Mouse (Mus musculus): ENCODE measurements around the gene Copz1.

The Copz1 gene

GRCm38 (mm10) chr15:103345789-103346188, 73.3 kb downstream of the Copz1 start:
- peaks cover 6% of the 10 kb centered on the region; the same call in 1 of the 2 replicates for H3K27me3 ChIP-seq (ENCODE audit: insufficient read depth, low read length)
- peaks cover 53% of the 10 kb centered on the region for H3K4me1 ChIP-seq (replicated peaks; ENCODE audit: low read depth, low read length)
- TF ChIP-seq POU5F1 (IDR thresholded peaks at IDR 0.05; ENCODE audit: borderline replicate concordance, low read length), result no peak
- no peak for TF ChIP-seq CTCF (conservative IDR thresholded peaks at IDR 0.05; ENCODE audit: low read length)
- TF ChIP-seq NANOG (IDR thresholded peaks at IDR 0.05; ENCODE audit: borderline replicate concordance, low read length), result no peak
- H3K4me3 ChIP-seq (replicated peaks; ENCODE audit: low read length), result no peak overlapping the region
- no peaks in the 10 kb centered on the region for H3K9me3 ChIP-seq (ENCODE audit: low read length)
- H3K36me3 ChIP-seq (ENCODE audit: insufficient read depth, low read length), result peaks cover 75% of the 10 kb centered on the region

- TF ChIP-seq NANOG (IDR thresholded peaks at IDR 0.05; ENCODE audit: borderline replicate concordance, low read length) (no peak), CTCF (conservative IDR thresholded peaks at IDR 0.05; ENCODE audit: low read length) (peak; percentile 23)
- peaks cover 50% of the 10 kb centered on the region for H3K4me1 ChIP-seq (replicated peaks; ENCODE audit: low read depth, low read length)
Measured at GRCm38 (mm10) chr15:103347275-103347684, 74.8 kb downstream of the Copz1 start.

More at GRCm38 (mm10) chr15:103347275-103347684, 74.8 kb downstream of the Copz1 start:
- no peak overlapping the region for H3K4me3 ChIP-seq (replicated peaks; ENCODE audit: low read length)
- H3K27me3 ChIP-seq (ENCODE audit: insufficient read depth, low read length), result no peaks in the 10 kb centered on the region
- no peaks in the 10 kb centered on the region for H3K9me3 ChIP-seq (ENCODE audit: low read length)
- peaks cover 90% of the 10 kb centered on the region for H3K36me3 ChIP-seq (ENCODE audit: insufficient read depth, low read length)

All from E14TG2a.4 (cell line).